Mouse (Mus musculus): Measurements from ENCODE around the gene Hoxd1.

The Hoxd1 gene

GRCm38 (mm10) chr2:74762522-74763244 lies at the start of gene Hoxd1:
TSS of gene Hoxd1 (plus strand) at chr2:74762980.
- DNase-seq (ENCODE audit: low spot score) = peak; percentile 14

- DNase-seq (ENCODE audit: low spot score) = no peak
Measured at GRCm38 (mm10) chr2:74713239-74714150, 49.3 kb upstream of the Hoxd1 start.

GRCm38 (mm10) chr2:74714156-74714789 lies 48.5 kb upstream of the Hoxd1 start:
- DNase-seq (ENCODE audit: low spot score) = no peak

GRCm38 (mm10) chr2:74714881-74715280 lies 47.9 kb upstream of the Hoxd1 start:
- no peak for DNase-seq (ENCODE audit: low spot score)

GRCm38 (mm10) chr2:74715504-74716241 lies 47.1 kb upstream of the Hoxd1 start:
- peak; percentile 74 for DNase-seq (ENCODE audit: low spot score)

GRCm38 (mm10) chr2:74720384-74720783 lies 42.4 kb upstream of the Hoxd1 start:
- DNase-seq (ENCODE audit: low spot score) = no peak

- no peak for DNase-seq (ENCODE audit: low spot score)
Measured at GRCm38 (mm10) chr2:74720955-74721491, 41.8 kb upstream of the Hoxd1 start.

GRCm38 (mm10) chr2:74721882-74722281 lies 40.9 kb upstream of the Hoxd1 start:
- DNase-seq (ENCODE audit: low spot score) = no peak

- no peak for DNase-seq (ENCODE audit: low spot score)
Measured at GRCm38 (mm10) chr2:74722949-74723348, 39.8 kb upstream of the Hoxd1 start.

GRCm38 (mm10) chr2:74724244-74725015 lies 38.4 kb upstream of the Hoxd1 start:
- no peak for DNase-seq (ENCODE audit: low spot score)

- DNase-seq (ENCODE audit: low spot score) = no peak
Measured at GRCm38 (mm10) chr2:74725171-74725570, 37.6 kb upstream of the Hoxd1 start.

- no peak for DNase-seq (ENCODE audit: low spot score)
Measured at GRCm38 (mm10) chr2:74726551-74726950, 36.2 kb upstream of the Hoxd1 start, which contains the start of gene Gm28230. TSS of gene Gm28230 (plus strand) at chr2:74726728.

GRCm38 (mm10) chr2:74726973-74727639 lies 35.7 kb upstream of the Hoxd1 start:
- DNase-seq (ENCODE audit: low spot score) = no peak

- no peak for DNase-seq (ENCODE audit: low spot score)
Measured at GRCm38 (mm10) chr2:74727640-74728302, 35.0 kb upstream of the Hoxd1 start.

GRCm38 (mm10) chr2:74728303-74728680 lies 34.5 kb upstream of the Hoxd1 start:
- DNase-seq (ENCODE audit: low spot score) = no peak

GRCm38 (mm10) chr2:74730331-74730730 lies 32.4 kb upstream of the Hoxd1 start:
- DNase-seq (ENCODE audit: low spot score) = no peak

- DNase-seq (ENCODE audit: low spot score) = no peak
Measured at GRCm38 (mm10) chr2:74731055-74731454, 31.7 kb upstream of the Hoxd1 start.

- DNase-seq (ENCODE audit: low spot score) = no peak
Measured at GRCm38 (mm10) chr2:74731799-74732512, 30.8 kb upstream of the Hoxd1 start.

Data from layer of hippocampus, adult 11-12 months (tissue).